Comparison of ENCODE assay signal across 10 mouse cellular contexts in genomic region chr7:127019306-127019960, GRCm38 (mm10). TPM values are rescaled to one million over a fixed set of nuclear protein-coding genes. Genes with fewer than 3 reads are reported as not detected.
DNase-seq lines count a peak whose midpoint lies in the region; ATAC-seq and TF ChIP-seq lines count a peak whose summit lies in the region.
"Had no signal": no experiment of that assay in that cellular context is flagged by ENCODE, and none has a peak within 500 bp of the region (broad histone marks: within the 10 kb centered on the region; RNA-seq: fewer than 3 reads in every experiment).

No protein-coding gene starts in this region.

- TF ChIP-seq POLR2A in cortical plate, adult 2 months (IDR thresholded peaks at IDR 0.05; ENCODE audit: extremely low read depth, insufficient read depth, low read length) = no peak

- H3K9me3 ChIP-seq in heart, embryonic 15.5 days (replicated peaks) = no peaks in the 10 kb centered on the region
- H3K9me3 ChIP-seq in hindbrain, embryonic 11.5 days (ENCODE audit: control insufficient read depth, low read length) = no peaks in the 10 kb centered on the region
- no peaks in the 10 kb centered on the region for H3K9me3 ChIP-seq in midbrain, embryonic 13.5 days

- WGBS in heart, embryonic 15.5 days = 75% methylated on average over 14 of the region's 14 CpGs
- WGBS in hindbrain, embryonic 11.5 days = 80% methylated on average over 13 of the region's 14 CpGs
- 83% methylated on average over 14 of the region's 14 CpGs for WGBS in midbrain, embryonic 13.5 days

- no peaks in the 10 kb centered on the region for H3K27me3 ChIP-seq in heart, embryonic 15.5 days
- no peaks in the 10 kb centered on the region for H3K27me3 ChIP-seq in hindbrain, embryonic 11.5 days (ENCODE audit: control insufficient read depth, insufficient read depth, low read length)
- no peaks in the 10 kb centered on the region for H3K27me3 ChIP-seq in midbrain, embryonic 13.5 days
- H3K27me3 ChIP-seq: CH12.LX had no signal

- H3K9ac ChIP-seq in heart, embryonic 15.5 days = no peak overlapping the region
- peak overlapping the region; percentile 74; the same call in 1 of the 2 replicates for H3K9ac ChIP-seq in hindbrain, embryonic 11.5 days (ENCODE audit: low read depth, low read length)
- peak overlapping the region; percentile 84 for H3K9ac ChIP-seq in midbrain, embryonic 13.5 days (replicated peaks)

- ATAC-seq in heart, embryonic 15.5 days (replicated peaks; ENCODE audit: insufficient number of reproducible peaks, insufficient read depth, low FRiP score, low read depth) = no peak
- no peak for ATAC-seq in hindbrain, embryonic 11.5 days (ENCODE audit: low FRiP score)
- ATAC-seq in midbrain, embryonic 13.5 days = no peak
- no peak for ATAC-seq in erythroid progenitor cell, adult 5-6 weeks (replicated peaks; ENCODE audit: low FRiP score, poor library complexity, severe bottlenecking)

- DNase-seq in heart, postnatal 25 days (ENCODE audit: low spot score) = no peak
- DNase-seq in hindbrain, embryonic 11.5 days (ENCODE audit: low spot score) = no peak
- DNase-seq in natural killer cell, adult 2 months (ENCODE audit: low spot score in 2 of 2) = no peak
- DNase-seq in embryo, embryonic 11 days = no peak
- DNase-seq: adrenal gland, postnatal 14 days had no signal

- peaks cover 77% of the 10 kb centered on the region for H3K4me1 ChIP-seq in heart, embryonic 15.5 days (replicated peaks)
- peaks cover 8% of the 10 kb centered on the region for H3K4me1 ChIP-seq in cortical plate, adult 2 months (ENCODE audit: control insufficient read depth, insufficient read depth, low read length)
- H3K4me1 ChIP-seq in hindbrain, embryonic 11.5 days (replicated peaks; ENCODE audit: control insufficient read depth, insufficient read depth, low read length) = peaks cover 31% of the 10 kb centered on the region
- peaks cover 88% of the 10 kb centered on the region for H3K4me1 ChIP-seq in midbrain, embryonic 13.5 days (replicated peaks)

- no peak overlapping the region for H3K4me3 ChIP-seq in heart, embryonic 15.5 days
- H3K4me3 ChIP-seq in cortical plate, adult 2 months (ENCODE audit: insufficient read depth, low read length) = peak overlapping the region; percentile 85
- 0 out of 2 replicates have a peak overlapping the region, but pooled peaks have one; percentile 2 for H3K4me3 ChIP-seq in hindbrain, embryonic 11.5 days (ENCODE audit: low read depth, low read length)
- H3K4me3 ChIP-seq in midbrain, embryonic 13.5 days (replicated peaks) = 0 out of 2 replicates have a peak overlapping the region, but pooled peaks have one; percentile 56

- TF ChIP-seq CTCF in cortical plate, adult 2 months (IDR thresholded peaks at IDR 0.05; ENCODE audit: extremely low read depth, insufficient read depth, low read length) = no peak

- H3K4me2 ChIP-seq in heart, embryonic 15.5 days = peak overlapping the region; percentile 82
- H3K4me2 ChIP-seq in hindbrain, embryonic 11.5 days (replicated peaks; ENCODE audit: low read depth, low read length) = peak overlapping the region; percentile 17
- H3K4me2 ChIP-seq in midbrain, embryonic 13.5 days (replicated peaks) = peak overlapping the region; percentile 85

- H3K27ac ChIP-seq in heart, embryonic 15.5 days = peak overlapping the region; percentile 44; the same call in 1 of the 2 replicates
- H3K27ac ChIP-seq in cortical plate, adult 2 months (ENCODE audit: insufficient read depth, low read length) = peak overlapping the region; percentile 24
- no peak overlapping the region for H3K27ac ChIP-seq in hindbrain, embryonic 11.5 days (ENCODE audit: low read depth, low read length)
- H3K27ac ChIP-seq in midbrain, embryonic 13.5 days = no peak overlapping the region

- peaks cover 24% of the 10 kb centered on the region for H3K36me3 ChIP-seq in heart, embryonic 15.5 days
- H3K36me3 ChIP-seq in hindbrain, embryonic 11.5 days (ENCODE audit: control insufficient read depth, insufficient read depth, low read length) = peaks cover 4% of the 10 kb centered on the region; the same call in 1 of the 2 replicates
- H3K36me3 ChIP-seq in midbrain, embryonic 13.5 days = peaks cover 38% of the 10 kb centered on the region

- intact Hi-C loops in heart, postnatal 25 days (cut with DNase I) = no loop called here

RNA-seq across cellular contexts. Expression of gene Gm42742, which starts 1.5 kb away (rescaled TPM):
- polyA plus RNA-seq in heart, embryonic 15.5 days (2015; fragmentation: Nextera tagmentation; extraction: Ambion mirVana) = 15.7 and 16.6 TPM in 2 replicates
- total RNA-seq in heart, postnatal 25 days (2021) = 10 to 100 TPM; 21.5 to 22.6 TPM
- polyA plus RNA-seq in cortical plate, adult 2 months (2012; rRNA removed) = 97.1 and 109 TPM in 2 replicates
- 50.4 and 53.7 TPM in 2 replicates for polyA plus RNA-seq in hindbrain, embryonic 11.5 days (2014; fragmentation: Nextera tagmentation; extraction: Ambion mirVana)
- 72.0 and 73.9 TPM in 2 replicates for polyA plus RNA-seq in midbrain, embryonic 13.5 days (2015; fragmentation: Nextera tagmentation; extraction: Ambion mirVana)
- 1.7 TPM in 1 of 2 replicates, not detected in the other for total RNA-seq in erythroid progenitor cell, adult 5-6 weeks (2015; ENCODE audit: low replicate concordance)
- total RNA-seq in erythroid progenitor cell, adult 5-6 weeks (2017; ENCODE audit: low replicate concordance) = 10.8 and 28.1 TPM in 2 replicates

RNA-seq across cellular contexts. Expression of gene Prrt2, which starts 1.6 kb away (rescaled TPM):
- 1.9 and 4.1 TPM in 2 replicates for polyA plus RNA-seq in heart, embryonic 15.5 days (2015; fragmentation: Nextera tagmentation; extraction: Ambion mirVana)
- total RNA-seq in heart, postnatal 25 days (2021) = 1 to 10 TPM in 1 of 2 experiments, under 1 TPM in 1; 0.60 to 1.2 TPM
- polyA plus RNA-seq in cortical plate, adult 2 months (2012; rRNA removed) = 371 and 405 TPM in 2 replicates
- 7.2 and 7.7 TPM in 2 replicates for polyA plus RNA-seq in hindbrain, embryonic 11.5 days (2014; fragmentation: Nextera tagmentation; extraction: Ambion mirVana)
- 10.8 and 11.9 TPM in 2 replicates for polyA plus RNA-seq in midbrain, embryonic 13.5 days (2015; fragmentation: Nextera tagmentation; extraction: Ambion mirVana)
- 0.84 TPM in 1 of 2 replicates, not detected in the other for total RNA-seq in erythroid progenitor cell, adult 5-6 weeks (2015; ENCODE audit: low replicate concordance)
- total RNA-seq in erythroid progenitor cell, adult 5-6 weeks (2017; ENCODE audit: low replicate concordance) = 3.0 TPM in 1 of 2 replicates, not detected in the other
- total RNA-seq: CH12.LX had no signal

RNA-seq across cellular contexts. Expression of gene Pagr1a, which starts 2.3 kb away (rescaled TPM):
- polyA plus RNA-seq in heart, embryonic 15.5 days (2015; fragmentation: Nextera tagmentation; extraction: Ambion mirVana) = 59.7 and 73.1 TPM in 2 replicates
- total RNA-seq in heart, postnatal 25 days (2021) = 10 to 100 TPM; 12.5 to 12.9 TPM
- polyA plus RNA-seq in cortical plate, adult 2 months (2012; rRNA removed) = 41.1 and 50.4 TPM in 2 replicates
- 76.1 and 78.5 TPM in 2 replicates for polyA plus RNA-seq in hindbrain, embryonic 11.5 days (2014; fragmentation: Nextera tagmentation; extraction: Ambion mirVana)
- 39.8 and 40.8 TPM in 2 replicates for polyA plus RNA-seq in midbrain, embryonic 13.5 days (2015; fragmentation: Nextera tagmentation; extraction: Ambion mirVana)
- 24.1 and 46.9 TPM in 2 replicates for total RNA-seq in erythroid progenitor cell, adult 5-6 weeks (2015; ENCODE audit: low replicate concordance)
- total RNA-seq in erythroid progenitor cell, adult 5-6 weeks (2017; ENCODE audit: low replicate concordance) = 10.6 and 26.2 TPM in 2 replicates

RNA-seq across cellular contexts. Expression of gene Pagr1b, which starts 3.1 kb away (rescaled TPM):
- polyA plus RNA-seq in heart, embryonic 15.5 days (2015; fragmentation: Nextera tagmentation; extraction: Ambion mirVana) = 0.74 TPM in 1 of 2 replicates, not detected in the other
- total RNA-seq in heart, postnatal 25 days (2021) = 1 to 10 TPM in 1 of 2 experiments, not detected in 1; 1.7 TPM
- polyA plus RNA-seq in cortical plate, adult 2 months (2012; rRNA removed) = 1.8 and 2.2 TPM in 2 replicates
- not detected in 2 replicates for polyA plus RNA-seq in hindbrain, embryonic 11.5 days (2014; fragmentation: Nextera tagmentation; extraction: Ambion mirVana)
- 0.30 TPM in 1 of 2 replicates, not detected in the other for polyA plus RNA-seq in midbrain, embryonic 13.5 days (2015; fragmentation: Nextera tagmentation; extraction: Ambion mirVana)
- total RNA-seq in erythroid progenitor cell, adult 5-6 weeks (2015; ENCODE audit: low replicate concordance) = not detected in 2 replicates
- total RNA-seq in erythroid progenitor cell, adult 5-6 weeks (2017; ENCODE audit: low replicate concordance) = 0.64 and 11.8 TPM in 2 replicates

RNA-seq across cellular contexts. Expression of gene Mvp, which starts 5.0 kb away (rescaled TPM):
- polyA plus RNA-seq in heart, embryonic 15.5 days (2015; fragmentation: Nextera tagmentation; extraction: Ambion mirVana) = 14.5 and 18.1 TPM in 2 replicates
- total RNA-seq in heart, postnatal 25 days (2021) = 10 to 100 TPM; 44.9 to 47.3 TPM
- polyA plus RNA-seq in cortical plate, adult 2 months (2012; rRNA removed) = 8.0 and 8.2 TPM in 2 replicates
- polyA plus RNA-seq in hindbrain, embryonic 11.5 days (2014; fragmentation: Nextera tagmentation; extraction: Ambion mirVana) = 3.4 and 3.5 TPM in 2 replicates
- 3.0 and 3.7 TPM in 2 replicates for polyA plus RNA-seq in midbrain, embryonic 13.5 days (2015; fragmentation: Nextera tagmentation; extraction: Ambion mirVana)
- 0.36 and 0.42 TPM in 2 replicates for total RNA-seq in erythroid progenitor cell, adult 5-6 weeks (2015; ENCODE audit: low replicate concordance)
- 6.7 and 7.7 TPM in 2 replicates for total RNA-seq in erythroid progenitor cell, adult 5-6 weeks (2017; ENCODE audit: low replicate concordance)

Comparison
In these comparisons a context has a peak if more than half of its experiments do, and no peak if none do; other contexts are left out.
1. H3K27ac ChIP-seq: peak in heart, embryonic 15.5 days (single experiment) and cortical plate, adult 2 months (single experiment); none in hindbrain, embryonic 11.5 days (single experiment) and midbrain, embryonic 13.5 days (single experiment).
2. H3K4me2 ChIP-seq: peak in every context shown above with its lines; median percentile 85 in midbrain, embryonic 13.5 days; 82 in heart, embryonic 15.5 days; 17 in hindbrain, embryonic 11.5 days.
3. RNA of gene Prrt2, which starts 1.6 kb away (polyA plus RNA-seq): 371 to 405 TPM in cortical plate, adult 2 months; 10.8 to 11.9 TPM in midbrain, embryonic 13.5 days, 7.2 to 7.7 TPM in hindbrain, embryonic 11.5 days and 1.9 to 4.1 TPM in heart, embryonic 15.5 days; every median in the first group is over 10 times any median in the second.